Mouse (Mus musculus) liver, adult 2 months (tissue): ENCODE results near the gene Slc39a8.

ENCODE experiments used
- CTCF ChIP-seq: fragments of 200-500 bp; IDR thresholded peaks from 2 replicates; pipeline ENCODE4 v1.5.1; 2011; ENCODE audit warnings: low read depth, low read length, control low read depth
- POLR2A ChIP-seq: fragments of 200-500 bp; IDR thresholded peaks from 2 replicates; pipeline ENCODE4 v1.6.1; 2011; ENCODE audit warnings: low read length, control low read depth; ENCODE audit not compliant: insufficient read depth; ENCODE audit errors: extremely low read depth

GRCm38 (mm10) chr3:135825754-135826683, 940 bp downstream of the Slc39a8 start:
- TF ChIP-seq POLR2A (no peak), CTCF (peak; percentile 25; the same call in 1 of the 2 replicates)
